Mouse (Mus musculus): ENCODE results near the gene Msantd2. TPM values are rescaled to one million over a fixed set of nuclear protein-coding genes. Genes with fewer than 3 reads are reported as not detected.

Gene Msantd2
- polyA plus RNA-seq, 1 experiment: 16.6 TPM

DNA sequence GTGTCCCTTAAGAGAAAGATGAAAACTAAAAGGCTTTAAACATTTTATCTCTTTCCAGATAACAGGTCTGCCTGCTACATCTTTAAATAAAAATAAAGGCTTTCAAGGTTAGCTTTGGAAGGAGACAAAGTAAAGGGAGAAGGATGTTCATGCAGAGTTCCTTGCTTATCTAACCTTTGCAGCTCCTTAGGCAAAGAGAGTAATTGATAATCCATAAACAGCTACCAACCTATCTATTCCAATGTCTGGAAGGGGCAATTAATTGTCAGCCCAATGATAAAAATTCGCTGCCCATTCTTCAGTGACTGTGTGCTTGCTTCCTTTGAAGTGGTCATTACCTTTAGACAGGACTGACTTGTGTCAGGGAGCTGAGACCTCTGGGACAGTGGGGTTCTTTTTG lies 74.7 kb downstream of the Msantd2 start:
- TF ChIP-seq POLR2A (IDR thresholded peaks at IDR 0.05; ENCODE audit: control insufficient read depth, low read depth, low read length): no peak
- TF ChIP-seq CTCF (IDR thresholded peaks at IDR 0.05; ENCODE audit: control insufficient read depth, insufficient read depth, insufficient replicate concordance, low read depth, low read length): no peak
- no peaks in the 10 kb centered on the region for H3K27me3 ChIP-seq (ENCODE audit: control insufficient read depth, insufficient read depth, low read length)
- H3K27ac ChIP-seq (ENCODE audit: control insufficient read depth, insufficient read depth, low read depth, low read length): no peak overlapping the region
- H3K36me3 ChIP-seq (ENCODE audit: control insufficient read depth, insufficient read depth, low read length): no peaks in the 10 kb centered on the region
- H3K4me1 ChIP-seq (ENCODE audit: control insufficient read depth, insufficient read depth, low read length): peaks cover 2% of the 10 kb centered on the region; the same call in 1 of the 2 replicates
- H3K4me3 ChIP-seq (ENCODE audit: control insufficient read depth, low read depth, low read length): no peak overlapping the region

- H3K27ac ChIP-seq (ENCODE audit: control insufficient read depth, insufficient read depth, low read depth, low read length): no peak overlapping the region
- no peaks in the 10 kb centered on the region for H3K27me3 ChIP-seq (ENCODE audit: control insufficient read depth, insufficient read depth, low read length)
- H3K36me3 ChIP-seq (ENCODE audit: control insufficient read depth, insufficient read depth, low read length): no peaks in the 10 kb centered on the region
- no peak for TF ChIP-seq CTCF (IDR thresholded peaks at IDR 0.05; ENCODE audit: control insufficient read depth, insufficient read depth, insufficient replicate concordance, low read depth, low read length)
- no peak for TF ChIP-seq POLR2A (IDR thresholded peaks at IDR 0.05; ENCODE audit: control insufficient read depth, low read depth, low read length)
- H3K4me1 ChIP-seq (ENCODE audit: control insufficient read depth, insufficient read depth, low read length): peaks cover 2% of the 10 kb centered on the region; the same call in 1 of the 2 replicates
- no peak overlapping the region for H3K4me3 ChIP-seq (ENCODE audit: control insufficient read depth, low read depth, low read length)
These were observed 77.9 kb downstream of the Msantd2 start for GRCm38 (mm10) chr9:37567019-37567418.

DNA sequence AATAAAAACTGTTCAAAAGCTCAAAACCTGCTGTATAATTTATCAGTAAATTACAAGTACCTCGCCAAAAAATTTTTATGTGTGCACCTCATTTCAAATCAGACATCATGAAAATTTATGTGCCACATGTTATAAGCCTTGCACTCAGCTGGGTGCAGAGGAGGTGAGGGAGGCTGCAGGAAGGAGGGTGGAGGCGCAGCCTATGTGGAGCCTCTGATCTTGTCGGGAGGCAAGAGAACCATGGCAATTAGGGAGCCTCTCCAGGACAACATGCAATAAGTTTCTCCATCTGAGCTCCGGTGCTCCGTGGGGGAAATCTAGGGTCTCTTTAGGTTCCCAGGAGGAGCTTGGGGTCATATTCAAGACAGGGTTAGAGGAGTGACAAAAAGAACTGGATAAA lies 78.3 kb downstream of the Msantd2 start:
- TF ChIP-seq CTCF (IDR thresholded peaks at IDR 0.05; ENCODE audit: control insufficient read depth, insufficient read depth, insufficient replicate concordance, low read depth, low read length) (no peak), POLR2A (IDR thresholded peaks at IDR 0.05; ENCODE audit: control insufficient read depth, low read depth, low read length) (no peak)
- H3K27me3 ChIP-seq (ENCODE audit: control insufficient read depth, insufficient read depth, low read length): no peaks in the 10 kb centered on the region
- H3K4me3 ChIP-seq (ENCODE audit: control insufficient read depth, low read depth, low read length): no peak overlapping the region
- H3K27ac ChIP-seq (ENCODE audit: control insufficient read depth, insufficient read depth, low read depth, low read length): no peak overlapping the region
- H3K4me1 ChIP-seq (ENCODE audit: control insufficient read depth, insufficient read depth, low read length): peaks cover 2% of the 10 kb centered on the region; the same call in 1 of the 2 replicates
- no peaks in the 10 kb centered on the region for H3K36me3 ChIP-seq (ENCODE audit: control insufficient read depth, insufficient read depth, low read length)

GRCm38 (mm10) chr9:37567892-37568604 lies 78.9 kb downstream of the Msantd2 start:
- Histone ChIP-seq H3K27me3 (ENCODE audit: control insufficient read depth, insufficient read depth, low read length) (no peaks in the 10 kb centered on the region), H3K4me3 (ENCODE audit: control insufficient read depth, low read depth, low read length) (no peak overlapping the region), H3K36me3 (ENCODE audit: control insufficient read depth, insufficient read depth, low read length) (no peaks in the 10 kb centered on the region), H3K27ac (ENCODE audit: control insufficient read depth, insufficient read depth, low read depth, low read length) (no peak overlapping the region), H3K4me1 (ENCODE audit: control insufficient read depth, insufficient read depth, low read length) (peaks cover 2% of the 10 kb centered on the region; the same call in 1 of the 2 replicates)
- TF ChIP-seq POLR2A (IDR thresholded peaks at IDR 0.05; ENCODE audit: control insufficient read depth, low read depth, low read length) (no peak), CTCF (IDR thresholded peaks at IDR 0.05; ENCODE audit: control insufficient read depth, insufficient read depth, insufficient replicate concordance, low read depth, low read length) (no peak)

DNA sequence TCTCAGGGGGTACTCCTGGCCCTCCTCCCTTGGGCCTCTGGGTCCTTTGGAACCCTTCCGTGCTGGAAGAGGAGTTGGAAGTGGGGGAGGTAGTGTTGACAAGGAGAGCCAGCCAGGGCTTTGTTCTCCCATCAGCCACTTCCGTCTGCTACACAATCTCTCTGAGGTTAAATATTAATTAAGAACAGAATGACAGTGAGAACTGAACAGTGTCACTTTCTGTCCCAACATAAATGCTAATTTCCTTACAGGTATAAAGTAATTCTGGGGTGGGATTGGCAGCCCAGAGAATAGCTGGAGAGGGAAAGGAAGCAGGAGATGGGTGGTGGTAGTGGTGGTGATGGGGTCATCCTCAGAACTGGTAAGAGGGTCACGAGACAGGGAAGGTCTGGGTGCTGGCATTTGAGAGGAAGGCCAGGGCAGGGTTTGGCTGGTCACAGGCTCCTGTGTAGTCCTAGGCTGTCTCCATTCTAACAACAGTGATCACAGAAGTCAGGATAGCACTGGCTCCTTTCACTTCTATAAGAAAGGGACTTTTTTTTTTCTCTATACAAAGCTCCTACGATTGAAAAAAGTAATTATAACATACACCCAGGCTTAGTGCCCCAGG lies 79.6 kb downstream of the Msantd2 start:
- peaks cover 2% of the 10 kb centered on the region; the same call in 1 of the 2 replicates for H3K4me1 ChIP-seq (ENCODE audit: control insufficient read depth, insufficient read depth, low read length)
- H3K27ac ChIP-seq (ENCODE audit: control insufficient read depth, insufficient read depth, low read depth, low read length): no peak overlapping the region
- H3K27me3 ChIP-seq (ENCODE audit: control insufficient read depth, insufficient read depth, low read length): no peaks in the 10 kb centered on the region
- H3K4me3 ChIP-seq (ENCODE audit: control insufficient read depth, low read depth, low read length): no peak overlapping the region
- no peaks in the 10 kb centered on the region for H3K36me3 ChIP-seq (ENCODE audit: control insufficient read depth, insufficient read depth, low read length)
- TF ChIP-seq CTCF (IDR thresholded peaks at IDR 0.05; ENCODE audit: control insufficient read depth, insufficient read depth, insufficient replicate concordance, low read depth, low read length): no peak
- no peak for TF ChIP-seq POLR2A (IDR thresholded peaks at IDR 0.05; ENCODE audit: control insufficient read depth, low read depth, low read length)

DNA sequence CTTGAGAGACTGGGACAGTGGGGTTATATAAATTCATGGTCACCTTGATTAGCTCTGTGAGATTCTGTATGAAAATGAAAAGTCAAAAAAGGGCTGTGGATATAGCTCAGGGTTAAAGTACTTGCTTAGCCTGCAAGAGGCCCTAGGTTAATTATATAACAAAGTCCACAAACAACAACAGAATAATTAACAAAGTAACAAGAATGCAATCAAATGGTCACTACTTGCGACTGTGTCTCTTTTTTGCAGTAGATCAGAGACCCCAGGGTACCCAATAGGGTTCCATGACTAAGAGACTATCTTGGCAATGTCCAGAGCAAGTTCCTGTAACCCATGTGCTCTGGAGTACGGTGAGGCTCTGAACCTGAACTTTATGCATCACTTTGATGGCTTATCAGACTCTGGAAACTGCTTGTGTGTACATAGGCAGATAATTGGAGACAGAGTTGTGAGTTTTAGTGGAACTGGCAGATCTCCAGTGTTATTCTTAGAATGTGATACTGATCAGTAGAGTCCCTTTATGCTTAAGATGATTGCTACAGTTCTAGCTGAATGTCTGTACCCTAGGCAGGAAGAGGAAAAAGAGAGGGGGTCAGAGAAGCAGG lies 80.2 kb downstream of the Msantd2 start:
- Histone ChIP-seq H3K27me3 (ENCODE audit: control insufficient read depth, insufficient read depth, low read length) (no peaks in the 10 kb centered on the region), H3K4me1 (ENCODE audit: control insufficient read depth, insufficient read depth, low read length) (peaks cover 2% of the 10 kb centered on the region; the same call in 1 of the 2 replicates), H3K36me3 (ENCODE audit: control insufficient read depth, insufficient read depth, low read length) (no peaks in the 10 kb centered on the region), H3K4me3 (ENCODE audit: control insufficient read depth, low read depth, low read length) (no peak overlapping the region), H3K27ac (ENCODE audit: control insufficient read depth, insufficient read depth, low read depth, low read length) (no peak overlapping the region)
- TF ChIP-seq CTCF (IDR thresholded peaks at IDR 0.05; ENCODE audit: control insufficient read depth, insufficient read depth, insufficient replicate concordance, low read depth, low read length) (no peak), POLR2A (IDR thresholded peaks at IDR 0.05; ENCODE audit: control insufficient read depth, low read depth, low read length) (no peak)

DNA sequence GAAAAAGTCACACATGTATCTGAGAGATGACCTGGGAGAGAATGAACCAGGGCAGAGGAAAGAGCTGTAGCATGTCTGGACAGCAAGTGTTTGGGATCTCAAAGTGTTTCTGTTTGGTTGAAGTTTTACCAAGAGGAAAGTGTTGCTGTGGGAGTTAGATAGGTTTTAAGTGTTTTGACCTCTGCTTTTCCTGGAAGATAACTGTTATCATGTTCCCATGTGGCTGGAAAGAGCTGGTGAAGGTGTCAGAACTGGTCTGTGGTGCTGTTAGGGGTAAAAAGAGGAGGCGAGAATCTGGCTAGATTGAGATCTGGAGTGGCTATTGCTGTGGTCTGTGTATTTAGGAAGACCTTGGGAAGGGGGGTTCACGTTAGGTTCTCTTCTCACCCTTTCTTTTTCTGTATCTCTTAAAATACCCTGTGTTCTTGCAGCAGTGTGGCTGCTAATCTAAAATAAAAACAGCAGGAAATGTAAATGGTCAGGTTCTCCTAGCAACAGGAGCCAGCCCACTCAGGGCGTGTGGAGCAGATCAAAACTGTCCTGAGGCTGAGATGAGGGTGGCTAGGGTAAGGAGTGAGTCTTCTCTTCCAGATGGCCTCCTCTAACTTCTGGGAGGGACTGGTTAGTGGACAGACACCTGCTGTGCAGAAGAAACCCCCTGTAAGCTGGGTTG lies 83.2 kb downstream of the Msantd2 start:
- Histone ChIP-seq H3K4me3 (ENCODE audit: control insufficient read depth, low read depth, low read length) (no peak overlapping the region), H3K27ac (ENCODE audit: control insufficient read depth, insufficient read depth, low read depth, low read length) (no peak overlapping the region), H3K4me1 (ENCODE audit: control insufficient read depth, insufficient read depth, low read length) (peaks cover 2% of the 10 kb centered on the region; the same call in 1 of the 2 replicates), H3K36me3 (ENCODE audit: control insufficient read depth, insufficient read depth, low read length) (no peaks in the 10 kb centered on the region), H3K27me3 (ENCODE audit: control insufficient read depth, insufficient read depth, low read length) (no peaks in the 10 kb centered on the region)
- TF ChIP-seq CTCF (IDR thresholded peaks at IDR 0.05; ENCODE audit: control insufficient read depth, insufficient read depth, insufficient replicate concordance, low read depth, low read length) (no peak), POLR2A (IDR thresholded peaks at IDR 0.05; ENCODE audit: control insufficient read depth, low read depth, low read length) (no peak)

Other genes with a start within 250 kb of the Msantd2 start
- gene Slc37a2, start 233.6 kb upstream of the Msantd2 start, polyA plus RNA-seq (2012; rRNA removed): 4.9 and 5.4 TPM in 2 replicates
- 3.4 and 4.6 TPM in 2 replicates for gene Ccdc15, start 140.9 kb upstream of the Msantd2 start, polyA plus RNA-seq (2012; rRNA removed)
- gene Hepacam, start 122.0 kb upstream of the Msantd2 start, polyA plus RNA-seq (2012; rRNA removed): 21.3 and 26.5 TPM in 2 replicates
- gene Robo4, start 87.4 kb upstream of the Msantd2 start, polyA plus RNA-seq (2012; rRNA removed): 1.0 and 1.2 TPM in 2 replicates
- gene Robo3, start 56.1 kb upstream of the Msantd2 start, polyA plus RNA-seq (2012; rRNA removed): 1.0 and 1.4 TPM in 2 replicates
- 3.0 and 3.1 TPM in 2 replicates for gene Esam, start 38.8 kb downstream of the Msantd2 start, polyA plus RNA-seq (2012; rRNA removed)
- 0.60 and 0.89 TPM in 2 replicates for gene Vsig2, start 49.9 kb downstream of the Msantd2 start, polyA plus RNA-seq (2012; rRNA removed)
- gene Nrgn, start 63.6 kb downstream of the Msantd2 start, polyA plus RNA-seq (2012; rRNA removed): 25.1 and 29.4 TPM in 2 replicates
- 9.6 and 11.9 TPM in 2 replicates for gene Siae, start 66.4 kb downstream of the Msantd2 start, polyA plus RNA-seq (2012; rRNA removed)
- gene Spa17, start 124.4 kb downstream of the Msantd2 start, polyA plus RNA-seq (2012; rRNA removed): 547 and 582 TPM in 2 replicates
- 84.6 and 91.2 TPM in 2 replicates for gene Tbrg1, start 168.0 kb downstream of the Msantd2 start, polyA plus RNA-seq (2012; rRNA removed)
- 0.70 and 0.85 TPM in 2 replicates for gene Panx3, start 179.9 kb downstream of the Msantd2 start, polyA plus RNA-seq (2012; rRNA removed)
- 0.19 TPM in 1 of 2 replicates, not detected in the other for gene Olfr160, start 226.9 kb downstream of the Msantd2 start, polyA plus RNA-seq (2012; rRNA removed)

Measured in testis, adult 2 months (tissue).